ENCODE assay signal across 8 mouse cellular contexts in the genomic region with DNA sequence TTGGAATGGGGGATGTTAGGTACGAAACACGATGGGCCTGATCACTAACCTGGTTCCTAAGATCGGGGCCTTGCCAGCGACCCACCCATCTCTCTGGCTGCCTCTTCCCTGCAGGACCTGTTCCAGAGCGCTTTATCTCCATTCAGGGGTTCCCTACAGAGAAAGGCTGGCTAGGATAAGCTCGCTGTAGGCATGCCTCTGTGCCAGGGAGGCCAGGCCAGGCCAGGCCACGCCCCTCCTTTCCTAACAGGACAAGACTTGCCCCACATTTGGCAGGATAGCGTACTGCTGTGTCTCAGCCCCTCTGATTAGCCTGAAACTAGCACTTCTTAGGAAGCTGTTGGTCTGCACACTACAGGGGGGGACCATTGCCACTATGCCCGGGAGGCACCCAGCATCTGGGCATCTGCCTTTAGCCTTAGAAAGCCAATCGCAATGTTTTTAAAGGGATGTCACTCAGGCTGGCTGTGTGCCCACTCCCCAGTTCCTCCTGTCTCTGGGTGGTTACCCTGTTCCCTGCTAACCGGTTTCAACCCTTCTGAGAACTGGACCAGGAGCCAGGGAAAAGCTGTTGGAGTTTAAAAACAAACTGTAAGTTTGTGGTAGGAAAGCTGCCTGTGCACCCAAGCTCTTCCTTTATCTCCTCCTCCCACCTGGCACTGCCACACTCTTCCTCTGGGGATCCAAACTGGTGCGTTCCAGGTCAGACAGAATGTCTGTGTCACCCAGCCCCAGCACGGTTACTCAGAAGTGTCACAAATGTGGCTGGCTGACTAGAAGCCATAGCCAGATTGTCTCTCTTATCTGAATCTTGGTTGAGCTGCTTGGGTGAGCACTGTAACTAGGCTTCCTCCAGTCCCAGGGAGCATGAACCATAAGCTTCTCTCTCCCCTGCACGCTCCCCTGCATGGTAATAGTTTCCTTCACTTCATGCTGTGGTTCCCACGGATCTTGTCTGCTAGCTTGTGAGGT. TPM values are rescaled to one million over a fixed set of nuclear protein-coding genes. Genes with fewer than 3 reads are reported as not detected.
DNase-seq lines count a peak whose midpoint lies in the region; ATAC-seq and TF ChIP-seq lines count a peak whose summit lies in the region.

No protein-coding gene starts in this region.

- no peak overlapping the region for H3K27ac ChIP-seq in limb, embryonic 15.5 days
- H3K27ac ChIP-seq in limb, embryonic 10.5 days = no peak overlapping the region
- no peak overlapping the region for H3K27ac ChIP-seq in heart, embryonic 12.5 days (ENCODE audit: poor library complexity, severe bottlenecking)
- H3K27ac ChIP-seq in kidney, postnatal 0 days = 0 out of 2 replicates have a peak overlapping the region, but pooled peaks have one; percentile 33
- H3K27ac ChIP-seq in midbrain, embryonic 16.5 days (ENCODE audit: low read length) = no peak overlapping the region
- no peak overlapping the region for H3K27ac ChIP-seq in thymus, adult 2 months (ENCODE audit: control insufficient read depth, insufficient read depth, low read length)

- DNase-seq in limb, embryonic 10.5 days (ENCODE audit: low spot score) = no peak
- DNase-seq in c-Kit-positive CD71-positive TER-119-negative erythroid progenitor cells, embryonic 14.5 days (ENCODE audit: low read depth) = peak; percentile 67
- no peak for DNase-seq in kidney, postnatal 0 days (ENCODE audit: low spot score)
- DNase-seq in thymus, adult 2 months = no peak
- DNase-seq in thymus, postnatal 10 days (ENCODE audit: low spot score in 2 of 2) = no peak

- 0 out of 2 replicates have a peak, but pooled peaks have one; percentile 5 for ATAC-seq in limb, embryonic 15.5 days (ENCODE audit: insufficient number of reproducible peaks, low FRiP score, low TSS enrichment, low read depth)
- peak; percentile 34; the same call in 1 of the 2 replicates for ATAC-seq in heart, embryonic 12.5 days (ENCODE audit: insufficient number of reproducible peaks, low FRiP score)
- no peak; the same call in 1 of the 2 replicates for ATAC-seq in kidney, postnatal 0 days (replicated peaks; ENCODE audit: low FRiP score, low read depth)
- ATAC-seq in midbrain, embryonic 16.5 days = peak; percentile 49

- H3K4me1 ChIP-seq in limb, embryonic 15.5 days = peaks cover 7% of the 10 kb centered on the region
- peaks cover 28% of the 10 kb centered on the region for H3K4me1 ChIP-seq in limb, embryonic 10.5 days
- peaks cover 19% of the 10 kb centered on the region for H3K4me1 ChIP-seq in heart, embryonic 12.5 days (replicated peaks)
- H3K4me1 ChIP-seq in kidney, postnatal 0 days (replicated peaks; ENCODE audit: insufficient read depth, low read length) = no peaks in the 10 kb centered on the region
- peaks cover 3% of the 10 kb centered on the region; the same call in 1 of the 2 replicates for H3K4me1 ChIP-seq in midbrain, embryonic 16.5 days (ENCODE audit: control insufficient read depth, insufficient read depth, low read length)
- H3K4me1 ChIP-seq in thymus, adult 2 months (replicated peaks; ENCODE audit: control insufficient read depth, insufficient read depth, low read length) = no peaks in the 10 kb centered on the region

- 61% methylated on average over 15 of the region's 15 CpGs for WGBS in limb, embryonic 15.5 days
- 71% methylated on average over 15 of the region's 15 CpGs for WGBS in limb, embryonic 10.5 days
- 41% methylated on average over 15 of the region's 15 CpGs for WGBS in heart, embryonic 12.5 days
- 57% methylated on average over 15 of the region's 15 CpGs for WGBS in kidney, postnatal 0 days
- WGBS in midbrain, embryonic 16.5 days = 61% methylated on average over 15 of the region's 15 CpGs
- WGBS in thymus, adult 2 months = 83% methylated on average over 15 of the region's 15 CpGs

- H3K4me3 ChIP-seq in limb, embryonic 15.5 days = no peak overlapping the region
- no peak overlapping the region for H3K4me3 ChIP-seq in limb, embryonic 10.5 days
- H3K4me3 ChIP-seq in heart, embryonic 12.5 days = no peak overlapping the region
- no peak overlapping the region for H3K4me3 ChIP-seq in kidney, postnatal 0 days (replicated peaks; ENCODE audit: low read depth, low read length)
- H3K4me3 ChIP-seq in midbrain, embryonic 16.5 days (ENCODE audit: low read depth, low read length) = no peak overlapping the region
- no peak overlapping the region for H3K4me3 ChIP-seq in thymus, adult 2 months (ENCODE audit: control insufficient read depth, insufficient read depth, low read length)

- no peak overlapping the region for H3K9ac ChIP-seq in limb, embryonic 15.5 days
- H3K9ac ChIP-seq in heart, embryonic 12.5 days = no peak overlapping the region
- no peak overlapping the region for H3K9ac ChIP-seq in kidney, postnatal 0 days (ENCODE audit: low read depth, low read length)
- H3K9ac ChIP-seq in midbrain, embryonic 16.5 days (ENCODE audit: low read depth, low read length) = no peak overlapping the region

- TF ChIP-seq POLR2A in thymus, adult 2 months (IDR thresholded peaks at IDR 0.05; ENCODE audit: control insufficient read depth, extremely low read depth, insufficient read depth, low read length, poor library complexity) = no peak

- no peak overlapping the region for H3K4me2 ChIP-seq in limb, embryonic 15.5 days
- H3K4me2 ChIP-seq in heart, embryonic 12.5 days = no peak overlapping the region
- H3K4me2 ChIP-seq in kidney, postnatal 0 days (ENCODE audit: low read length) = no peak overlapping the region
- no peak overlapping the region for H3K4me2 ChIP-seq in midbrain, embryonic 16.5 days (ENCODE audit: low read length)

- TF ChIP-seq CTCF in kidney, postnatal 0 days (IDR thresholded peaks at IDR 0.05; ENCODE audit: low read depth) = no peak
- no peak for TF ChIP-seq CTCF in thymus, adult 2 months (IDR thresholded peaks at IDR 0.05; ENCODE audit: borderline replicate concordance, control insufficient read depth, extremely low read depth, insufficient read depth, low read length, poor library complexity)

- H3K36me3 ChIP-seq in limb, embryonic 15.5 days = no peaks in the 10 kb centered on the region
- H3K36me3 ChIP-seq in limb, embryonic 10.5 days = 0 out of 2 replicates have a peak, but pooled peaks cover 7% of the 10 kb centered on the region
- no peaks in the 10 kb centered on the region for H3K36me3 ChIP-seq in heart, embryonic 12.5 days
- H3K36me3 ChIP-seq in kidney, postnatal 0 days (ENCODE audit: insufficient read depth, low read length) = no peaks in the 10 kb centered on the region
- H3K36me3 ChIP-seq in midbrain, embryonic 16.5 days (ENCODE audit: control insufficient read depth, insufficient read depth, low read length) = 0 out of 2 replicates have a peak, but pooled peaks cover under 1% of the 10 kb centered on the region
- peaks cover 7% of the 10 kb centered on the region; the same call in 1 of the 2 replicates for H3K36me3 ChIP-seq in thymus, adult 2 months (ENCODE audit: control insufficient read depth, insufficient read depth, low read length)

- no peaks in the 10 kb centered on the region for H3K27me3 ChIP-seq in limb, embryonic 15.5 days
- H3K27me3 ChIP-seq in limb, embryonic 10.5 days (ENCODE audit: low read depth, poor library complexity, severe bottlenecking) = peaks cover 38% of the 10 kb centered on the region
- H3K27me3 ChIP-seq in heart, embryonic 12.5 days (replicated peaks) = peaks cover 89% of the 10 kb centered on the region
- no peaks in the 10 kb centered on the region for H3K27me3 ChIP-seq in kidney, postnatal 0 days (ENCODE audit: insufficient read depth, low read length)
- H3K27me3 ChIP-seq in midbrain, embryonic 16.5 days (ENCODE audit: control insufficient read depth, insufficient read depth, low read depth, low read length) = no peaks in the 10 kb centered on the region
- H3K27me3 ChIP-seq in thymus, adult 2 months (ENCODE audit: control insufficient read depth, insufficient read depth, low read length) = no peaks in the 10 kb centered on the region

- no peaks in the 10 kb centered on the region for H3K9me3 ChIP-seq in limb, embryonic 15.5 days
- H3K9me3 ChIP-seq in limb, embryonic 10.5 days (replicated peaks) = no peaks in the 10 kb centered on the region
- no peaks in the 10 kb centered on the region for H3K9me3 ChIP-seq in heart, embryonic 12.5 days (replicated peaks)
- H3K9me3 ChIP-seq in kidney, postnatal 0 days (replicated peaks; ENCODE audit: low read length) = no peaks in the 10 kb centered on the region
- no peaks in the 10 kb centered on the region for H3K9me3 ChIP-seq in midbrain, embryonic 16.5 days (replicated peaks; ENCODE audit: control insufficient read depth, low read length, poor library complexity, severe bottlenecking)

RNA-seq across cellular contexts. Expression of gene Gpr68, which starts 50.9 kb away (rescaled TPM):
- polyA plus RNA-seq in limb, embryonic 15.5 days (2015; fragmentation: Nextera tagmentation; extraction: Ambion mirVana) = 0.33 and 0.61 TPM in 2 replicates
- 0.23 and 0.30 TPM in 2 replicates for polyA plus RNA-seq in limb, embryonic 10.5 days (2016; fragmentation: Nextera tagmentation; extraction: Ambion mirVana)
- 4.4 and 6.2 TPM in 2 replicates for polyA plus RNA-seq in heart, embryonic 12.5 days (2016; fragmentation: Nextera tagmentation; extraction: Ambion mirVana)
- polyA plus RNA-seq in kidney, postnatal 0 days (2015; fragmentation: Nextera tagmentation; extraction: Ambion mirVana) = 0.36 and 0.57 TPM in 2 replicates
- polyA plus RNA-seq in midbrain, embryonic 16.5 days (2015; fragmentation: Nextera tagmentation; extraction: Ambion mirVana) = 6.2 and 6.3 TPM in 2 replicates
- 21.8 and 25.2 TPM in 2 replicates for polyA plus RNA-seq in thymus, adult 2 months (2012; rRNA removed)
